Mouse (Mus musculus) liver, embryonic 13.5 days (tissue): Measurements from ENCODE around the gene Arrdc5. TPM values are rescaled to one million over a fixed set of nuclear protein-coding genes. Genes with fewer than 3 reads are reported as not detected.

Experiments used
- ATAC-seq: fragments of 200-750 bp; cut with Nextera tagmentation; 2 replicates; pipeline ENCODE4 v1.8.0; 2017; ENCODE audit warnings: low read depth, mild to moderate bottlenecking, moderate number of reproducible peaks, moderate library complexity
- DNase-seq: peaks from one replicate; pipeline ENCODE4 v3.0.0; 2022
- H3K27ac ChIP-seq: fragments of 300-500 bp; sonication (generic); 2 replicates; pipeline ENCODE4 v1.5.1; 2015; ENCODE audit warnings: moderate library complexity, mild to moderate bottlenecking, inconsistent platforms
- H3K27me3 ChIP-seq: fragments of 300-500 bp; sonication (generic); 2 replicates; pipeline ENCODE4 v1.6.1; 2015; ENCODE audit warnings: mild to moderate bottlenecking, inconsistent platforms
- H3K36me3 ChIP-seq: fragments of 300-500 bp; sonication (generic); 2 replicates; pipeline ENCODE4 v1.6.1; 2015; ENCODE audit warnings: mild to moderate bottlenecking, inconsistent platforms
- H3K4me1 ChIP-seq: fragments of 300-500 bp; sonication (generic); replicated peaks from 2 replicates; pipeline ENCODE4 v1.6.1; 2015; ENCODE audit warnings: inconsistent platforms
- H3K4me2 ChIP-seq: fragments of 300-500 bp; sonication (generic); 2 replicates; pipeline ENCODE4 v1.6.1; 2015; ENCODE audit warnings: inconsistent platforms, mild to moderate bottlenecking, moderate library complexity
- H3K4me3 ChIP-seq: fragments of 300-500 bp; sonication (generic); replicated peaks from 2 replicates; pipeline ENCODE4 v1.5.1; 2015; ENCODE audit warnings: mild to moderate bottlenecking, inconsistent platforms
- H3K9ac ChIP-seq: fragments of 300-500 bp; sonication (generic); 2 replicates; pipeline ENCODE4 v1.6.1; 2015; ENCODE audit warnings: mild to moderate bottlenecking, inconsistent platforms
- H3K9me3 ChIP-seq: fragments of 300-500 bp; sonication (generic); replicated peaks from 2 replicates; pipeline ENCODE4 v1.6.1; 2016; ENCODE audit warnings: inconsistent platforms
- WGBS: fragments of 180-500 bp; shearing (Covaris S2); methylation state at CpG from one replicate; pipeline ENCODE4 v1.1.7; 2015; ENCODE audit not compliant: insufficient replicate concordance; 5-methylcytosine and 5-hydroxymethylcytosine counted together
- polyA plus RNA-seq: library from polyadenylated mRNA; unstranded; fragments of >200 nt; fragmentation: Nextera tagmentation; extraction: Ambion mirVana; gene quantifications from 2 replicates; pipeline ENCODE4 v1.2.1, GENCODE M21; 2015

Gene Arrdc5
- polyA plus RNA-seq, 1 experiment from 2014 or later: not detected

- Histone ChIP-seq H3K4me1 (peaks cover 85% of the 10 kb centered on the region), H3K27me3 (no peaks in the 10 kb centered on the region)
- WGBS: 5% methylated on average over 18 of the region's 21 CpGs
Observed at GRCm38 (mm10) chr17:56276643-56277566, 23.2 kb downstream of the Arrdc5 start, which contains the start of gene Ticam1. TSS of gene Ticam1 (minus strand) at chr17:56276786.

GRCm38 (mm10) chr17:56275842-56276480, 24.1 kb downstream of the Arrdc5 start:
- peak overlapping the region; percentile 87 for H3K4me2 ChIP-seq
- peak overlapping the region; percentile 94 for H3K27ac ChIP-seq
- peak; percentile 31 for DNase-seq
- WGBS: 16% methylated on average over 5 of the region's 5 CpGs
- H3K9me3 ChIP-seq: no peaks in the 10 kb centered on the region
- peak overlapping the region; percentile 76 for H3K4me3 ChIP-seq
- H3K27me3 ChIP-seq: no peaks in the 10 kb centered on the region
- H3K36me3 ChIP-seq: peaks cover 51% of the 10 kb centered on the region
- peak; percentile 30 for ATAC-seq
- peaks cover 77% of the 10 kb centered on the region for H3K4me1 ChIP-seq
- peak overlapping the region; percentile 88 for H3K9ac ChIP-seq

More at GRCm38 (mm10) chr17:56276643-56277566, 23.2 kb downstream of the Arrdc5 start, which contains the start of gene Ticam1:
- DNase-seq: peak; percentile 88
- Histone ChIP-seq H3K27ac (peak within 1 kb of the TSS; percentile 94), H3K9me3 (no peaks in the 10 kb centered on the region), H3K4me2 (peak within 1 kb of the TSS; percentile 87), H3K9ac (peak within 1 kb of the TSS; percentile 88), H3K36me3 (peaks cover 50% of the 10 kb centered on the region), H3K4me3 (peak within 1 kb of the TSS; percentile 76)
- peak; percentile 88 for ATAC-seq

DNA sequence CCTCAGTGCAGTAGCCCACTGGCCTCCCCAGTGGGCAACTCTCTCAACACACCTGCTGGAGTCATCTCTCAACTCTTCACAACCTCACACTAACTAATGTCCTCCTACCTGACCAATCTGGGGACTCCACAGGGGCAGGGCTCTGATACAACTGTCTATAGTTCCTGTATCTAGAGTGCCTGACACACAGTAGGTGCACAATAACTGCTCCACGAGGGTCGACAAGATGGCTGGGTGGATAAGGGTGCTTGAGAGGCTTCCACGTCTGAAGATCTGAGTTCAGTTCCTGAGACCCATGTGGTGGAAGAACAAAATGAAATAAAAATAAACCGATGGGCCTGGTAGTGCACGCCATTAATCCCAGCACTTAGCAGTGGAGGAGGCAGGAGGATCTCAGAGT, 26.1 kb downstream of the Arrdc5 start:
- Histone ChIP-seq H3K9me3 (no peaks in the 10 kb centered on the region), H3K27ac (peak overlapping the region; percentile 74), H3K9ac (peak overlapping the region; percentile 18; the same call in 1 of the 2 replicates), H3K4me2 (no peak overlapping the region), H3K4me1 (peaks cover 78% of the 10 kb centered on the region), H3K4me3 (no peak overlapping the region), H3K27me3 (no peaks in the 10 kb centered on the region), H3K36me3 (peaks cover 52% of the 10 kb centered on the region)
- 60% methylated on average over 5 of the region's 5 CpGs for WGBS
- ATAC-seq (no peak), DNase-seq (no peak)

DNA sequence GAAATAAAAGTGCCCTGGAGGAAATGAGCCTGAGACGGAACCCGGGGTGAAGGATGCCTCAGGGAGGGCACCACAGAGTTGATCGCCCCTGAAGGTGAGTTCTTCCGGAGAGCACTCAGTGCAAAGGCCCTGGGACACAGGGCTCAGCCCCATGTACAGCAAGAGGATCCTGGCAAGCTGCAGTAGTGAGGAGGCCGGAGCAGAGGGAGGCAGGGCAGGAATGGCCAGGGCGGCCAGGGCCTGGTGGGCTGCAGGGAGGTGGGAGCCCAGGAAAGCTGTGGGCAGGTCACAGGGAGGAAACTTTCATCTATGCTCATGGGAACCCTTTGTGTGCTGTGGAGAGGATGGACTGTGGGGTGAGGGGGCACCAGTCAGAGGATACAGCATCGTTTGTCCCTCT, 26.6 kb downstream of the Arrdc5 start:
- ATAC-seq (no peak), DNase-seq (no peak)
- 78% methylated on average over 7 of the region's 7 CpGs for WGBS
- Histone ChIP-seq H3K9ac (peak overlapping the region; percentile 18), H3K9me3 (no peaks in the 10 kb centered on the region), H3K27ac (peak overlapping the region; percentile 27; the same call in 1 of the 2 replicates), H3K36me3 (peaks cover 47% of the 10 kb centered on the region), H3K4me1 (peaks cover 77% of the 10 kb centered on the region), H3K4me2 (no peak overlapping the region), H3K27me3 (no peaks in the 10 kb centered on the region), H3K4me3 (no peak overlapping the region)

- Histone ChIP-seq H3K4me1 (peaks cover 68% of the 10 kb centered on the region), H3K9ac (0 out of 2 replicates have a peak overlapping the region, but pooled peaks have one; percentile 18), H3K4me2 (no peak overlapping the region), H3K36me3 (peaks cover 46% of the 10 kb centered on the region), H3K27ac (peak overlapping the region; percentile 27), H3K4me3 (no peak overlapping the region), H3K27me3 (no peaks in the 10 kb centered on the region), H3K9me3 (no peaks in the 10 kb centered on the region)
- no peak for ATAC-seq
- DNase-seq: no peak
- WGBS: 69% methylated on average over 3 of the region's 3 CpGs
Observed at GRCm38 (mm10) chr17:56272644-56273043, 27.4 kb downstream of the Arrdc5 start.

GRCm38 (mm10) chr17:56271609-56272253, 28.4 kb downstream of the Arrdc5 start:
- H3K27ac ChIP-seq: no peak overlapping the region
- H3K4me2 ChIP-seq: no peak overlapping the region
- H3K27me3 ChIP-seq: no peaks in the 10 kb centered on the region
- no peaks in the 10 kb centered on the region for H3K9me3 ChIP-seq
- ATAC-seq (no peak), DNase-seq (no peak)
- no peak overlapping the region for H3K9ac ChIP-seq
- H3K4me1 ChIP-seq: peaks cover 59% of the 10 kb centered on the region
- WGBS: 80% methylated on average over 12 of the region's 12 CpGs
- no peak overlapping the region for H3K4me3 ChIP-seq
- H3K36me3 ChIP-seq: peaks cover 46% of the 10 kb centered on the region

GRCm38 (mm10) chr17:56269741-56270140, 30.3 kb downstream of the Arrdc5 start:
- peak overlapping the region; percentile 62 for H3K9ac ChIP-seq
- peaks cover 54% of the 10 kb centered on the region for H3K4me1 ChIP-seq
- H3K4me3 ChIP-seq: peak overlapping the region; percentile 43
- WGBS: 66% methylated on average over 3 of the region's 3 CpGs
- H3K27me3 ChIP-seq: no peaks in the 10 kb centered on the region
- peak overlapping the region; percentile 77 for H3K27ac ChIP-seq
- no peak for DNase-seq
- H3K36me3 ChIP-seq: peaks cover 52% of the 10 kb centered on the region
- ATAC-seq: no peak
- H3K4me2 ChIP-seq: peak overlapping the region; percentile 74
- no peaks in the 10 kb centered on the region for H3K9me3 ChIP-seq

GRCm38 (mm10) chr17:56269153-56269630, 30.9 kb downstream of the Arrdc5 start:
- ATAC-seq (peak; percentile 73), DNase-seq (peak; percentile 56)
- peaks cover 50% of the 10 kb centered on the region for H3K36me3 ChIP-seq
- H3K4me3 ChIP-seq: peak overlapping the region; percentile 43
- peak overlapping the region; percentile 62 for H3K9ac ChIP-seq
- no peaks in the 10 kb centered on the region for H3K9me3 ChIP-seq
- H3K4me1 ChIP-seq: peaks cover 53% of the 10 kb centered on the region
- 16% methylated on average over 12 of the region's 12 CpGs for WGBS
- peak overlapping the region; percentile 77 for H3K27ac ChIP-seq
- no peaks in the 10 kb centered on the region for H3K27me3 ChIP-seq
- peak overlapping the region; percentile 74 for H3K4me2 ChIP-seq

GRCm38 (mm10) chr17:56266271-56266670, 33.8 kb downstream of the Arrdc5 start:
- H3K4me1 ChIP-seq: peaks cover 53% of the 10 kb centered on the region
- ATAC-seq (no peak), DNase-seq (no peak)
- H3K9ac ChIP-seq: no peak overlapping the region
- H3K27ac ChIP-seq: no peak overlapping the region
- H3K4me2 ChIP-seq: no peak overlapping the region
- no peaks in the 10 kb centered on the region for H3K9me3 ChIP-seq
- peaks cover 43% of the 10 kb centered on the region for H3K36me3 ChIP-seq
- no peaks in the 10 kb centered on the region for H3K27me3 ChIP-seq
- H3K4me3 ChIP-seq: no peak overlapping the region
- 50% methylated on average over 3 of the region's 3 CpGs for WGBS

DNA sequence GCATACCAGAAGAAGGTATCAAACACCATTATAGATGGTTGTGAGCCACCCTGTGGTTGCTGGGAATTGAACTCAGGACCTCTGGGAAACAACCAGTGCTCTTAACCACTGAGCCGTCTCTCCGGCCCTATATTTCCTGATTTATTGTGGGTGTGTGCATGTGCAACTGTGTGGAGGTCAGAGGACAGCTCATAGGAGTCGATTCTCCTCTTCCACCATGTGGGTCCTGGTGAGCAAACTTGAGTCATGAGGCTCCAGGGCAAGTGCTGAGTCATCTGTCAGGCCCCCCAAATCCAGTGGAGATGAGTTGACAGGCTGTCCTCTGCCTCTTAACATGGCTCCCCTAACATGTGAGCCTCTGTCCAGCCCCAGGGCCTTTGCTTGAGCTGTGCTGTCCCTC, 34.2 kb downstream of the Arrdc5 start:
- Histone ChIP-seq H3K27me3 (no peaks in the 10 kb centered on the region), H3K4me3 (no peak overlapping the region), H3K9ac (no peak overlapping the region; the same call in 1 of the 2 replicates), H3K27ac (no peak overlapping the region), H3K36me3 (peaks cover 43% of the 10 kb centered on the region), H3K4me2 (no peak overlapping the region), H3K4me1 (peaks cover 57% of the 10 kb centered on the region), H3K9me3 (no peaks in the 10 kb centered on the region)
- WGBS: 66% methylated on average over 3 of the region's 3 CpGs
- DNase-seq: no peak
- ATAC-seq: no peak

DNA sequence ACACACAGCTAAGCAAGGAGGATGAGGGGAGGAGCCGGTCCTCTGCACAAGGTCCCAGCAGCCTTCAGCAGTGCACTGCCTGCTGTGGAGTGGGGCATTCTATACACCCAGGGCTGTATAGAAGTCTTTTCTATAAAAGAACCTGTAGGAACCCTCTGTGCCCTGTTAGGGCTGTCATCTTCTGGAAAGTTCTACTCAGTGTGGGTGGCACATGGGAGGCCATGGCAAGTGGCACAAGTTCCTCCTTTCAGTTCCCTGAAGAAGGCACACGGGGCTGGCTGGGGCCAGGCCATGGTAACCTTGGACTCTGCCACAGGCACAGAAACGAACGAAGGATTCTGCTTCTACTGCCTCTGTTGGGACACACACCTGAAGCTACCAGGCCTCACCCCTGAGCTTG, 35.1 kb downstream of the Arrdc5 start:
- DNase-seq (no peak), ATAC-seq (no peak)
- WGBS: 69% methylated on average over 4 of the region's 4 CpGs
- H3K36me3 ChIP-seq: peaks cover 43% of the 10 kb centered on the region
- H3K27me3 ChIP-seq: no peaks in the 10 kb centered on the region
- no peak overlapping the region; the same call in 1 of the 2 replicates for H3K27ac ChIP-seq
- H3K9ac ChIP-seq: no peak overlapping the region
- no peaks in the 10 kb centered on the region for H3K9me3 ChIP-seq
- H3K4me2 ChIP-seq: no peak overlapping the region
- H3K4me1 ChIP-seq: peaks cover 61% of the 10 kb centered on the region
- no peak overlapping the region for H3K4me3 ChIP-seq
